Mouse (Mus musculus): Measurements from ENCODE around the gene Tas2r117. TPM values are rescaled to one million over a fixed set of nuclear protein-coding genes. Genes with fewer than 3 reads are reported as not detected.

Tas2r117 gene
- polyA plus RNA-seq (2014; fragmentation: Nextera tagmentation; extraction: Ambion mirVana), result not detected in 2 replicates

DNA sequence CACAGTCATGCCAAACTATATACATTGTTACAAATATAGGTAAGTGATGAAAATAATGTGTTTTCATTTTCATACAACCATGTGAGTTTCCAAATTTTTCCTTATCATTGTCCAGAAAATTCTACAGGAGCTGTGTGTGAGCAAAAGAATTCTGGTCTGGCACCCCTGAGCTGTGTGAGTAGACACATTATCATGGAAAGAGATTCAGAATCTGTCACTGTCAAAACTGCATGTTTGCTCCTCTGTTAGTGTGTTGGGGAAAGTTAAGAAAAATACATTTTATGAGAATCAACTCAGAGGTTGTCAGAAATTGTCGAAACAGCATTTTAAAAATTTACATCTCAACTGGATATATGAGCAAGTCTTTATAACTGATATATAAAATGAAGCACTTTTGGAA is at the start of gene Tas2r117:
Gene Tas2r117 (plus strand): TSS at position 301 of the 400 bp plus-strand sequence.
- ATAC-seq (replicated peaks; ENCODE audit: low FRiP score, low TSS enrichment, low read depth) (no peak), DNase-seq (ENCODE audit: low spot score) (no peak)
- 89% methylated on average over 1 of the region's 1 CpGs for WGBS
- no peak within 1 kb of the TSS for H3K4me3 ChIP-seq (ENCODE audit: low read depth, low read length)
- H3K9me3 ChIP-seq (ENCODE audit: control insufficient read depth, low read length), result no peaks in the 10 kb centered on the region
- no peaks in the 10 kb centered on the region for H3K36me3 ChIP-seq (ENCODE audit: control insufficient read depth, insufficient read depth, low read length)
- no peaks in the 10 kb centered on the region for H3K4me1 ChIP-seq (replicated peaks; ENCODE audit: control insufficient read depth, insufficient read depth, low read length)
- no peak within 1 kb of the TSS for H3K27ac ChIP-seq (ENCODE audit: low read depth)
- no peak within 1 kb of the TSS for H3K4me2 ChIP-seq (ENCODE audit: low read length)
- no peaks in the 10 kb centered on the region for H3K27me3 ChIP-seq (replicated peaks; ENCODE audit: control insufficient read depth, insufficient read depth, low read length)
- no peak within 1 kb of the TSS for H3K9ac ChIP-seq (ENCODE audit: low read length)

DNA sequence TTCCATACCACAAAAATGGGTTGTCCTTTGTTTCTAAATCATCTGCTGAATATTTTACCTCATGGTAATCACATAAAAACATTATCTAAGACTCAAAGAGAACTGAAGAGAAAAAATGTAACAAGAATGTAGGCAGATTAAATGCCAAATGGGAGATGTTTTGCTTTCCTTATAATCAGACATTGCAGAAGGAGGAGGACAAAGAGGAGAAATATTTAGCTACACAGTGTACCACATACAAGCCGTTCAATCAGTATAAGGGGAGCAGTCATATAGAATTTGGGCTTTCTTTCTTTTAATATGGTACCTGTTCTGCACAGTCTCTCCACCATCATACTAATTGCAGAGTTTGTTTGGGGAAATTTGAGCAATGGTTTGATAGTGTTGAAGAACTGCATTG is 48.2 kb upstream of the Tas2r117 start, which contains the start of gene Tas2r124:
Gene Tas2r124 (plus strand): TSS at position 301 of the 400 bp plus-strand sequence.
- Histone ChIP-seq H3K9me3 (ENCODE audit: control insufficient read depth, low read length) (no peaks in the 10 kb centered on the region), H3K27ac (ENCODE audit: low read depth) (no peak within 1 kb of the TSS), H3K27me3 (replicated peaks; ENCODE audit: control insufficient read depth, insufficient read depth, low read length) (no peaks in the 10 kb centered on the region), H3K36me3 (ENCODE audit: control insufficient read depth, insufficient read depth, low read length) (no peaks in the 10 kb centered on the region), H3K9ac (ENCODE audit: low read length) (no peak within 1 kb of the TSS), H3K4me1 (replicated peaks; ENCODE audit: control insufficient read depth, insufficient read depth, low read length) (no peaks in the 10 kb centered on the region), H3K4me2 (ENCODE audit: low read length) (no peak within 1 kb of the TSS), H3K4me3 (ENCODE audit: low read depth, low read length) (no peak within 1 kb of the TSS)
- WGBS, result 88% methylated on average over 1 of the region's 1 CpGs
- ATAC-seq (replicated peaks; ENCODE audit: low FRiP score, low TSS enrichment, low read depth) (no peak), DNase-seq (ENCODE audit: low spot score) (no peak)

DNA sequence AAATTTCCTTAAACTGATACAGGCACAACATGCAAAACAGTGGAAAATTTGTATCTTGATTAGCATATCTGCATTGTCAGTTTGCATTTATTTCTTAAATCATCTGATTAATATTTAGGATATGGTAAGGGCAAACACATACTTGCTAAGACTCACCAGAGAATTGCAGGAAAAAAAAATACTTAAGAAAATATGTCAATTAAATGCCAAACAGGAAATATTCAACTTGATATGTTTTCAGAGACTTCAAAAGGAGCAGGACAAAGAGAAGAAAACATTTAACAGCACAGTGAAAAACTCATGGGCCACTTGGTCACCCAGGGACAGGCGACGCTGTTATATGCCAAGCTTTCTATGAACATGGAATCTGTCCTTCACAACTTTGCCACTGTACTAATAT is 40.8 kb upstream of the Tas2r117 start, which contains the start of gene Tas2r102:
Gene Tas2r102 (plus strand): TSS at position 301 of the 400 bp plus-strand sequence.
- 91% methylated on average over 2 of the region's 2 CpGs for WGBS

DNA sequence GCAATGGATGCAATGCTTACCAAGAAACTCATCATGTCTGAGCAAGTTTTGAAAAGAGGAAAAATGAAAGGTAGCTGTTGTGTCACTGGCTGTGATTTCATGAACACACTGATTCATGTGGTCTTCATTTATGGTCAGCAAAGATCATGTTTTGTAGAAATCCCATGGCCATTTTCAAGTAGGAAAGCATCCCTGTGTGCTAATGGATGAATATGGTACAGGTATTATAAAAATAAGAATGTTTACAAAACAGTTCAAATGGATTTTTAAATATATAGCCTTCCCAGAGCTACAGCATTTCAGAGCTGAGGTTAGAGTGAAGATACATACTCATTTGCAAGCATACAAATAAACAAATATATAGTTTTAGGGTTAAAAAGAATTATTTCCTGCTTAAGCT is 24.6 kb upstream of the Tas2r117 start, which contains the start of gene Tas2r136:
Gene Tas2r136 (minus strand): TSS at position 101 of the 400 bp plus-strand sequence.
- DNase-seq (ENCODE audit: low spot score) (no peak), ATAC-seq (replicated peaks; ENCODE audit: low FRiP score, low TSS enrichment, low read depth) (no peak)
- H3K9me3 ChIP-seq (ENCODE audit: control insufficient read depth, low read length), result no peaks in the 10 kb centered on the region
- H3K9ac ChIP-seq (ENCODE audit: low read length), result no peak within 1 kb of the TSS
- no peak within 1 kb of the TSS for H3K27ac ChIP-seq (ENCODE audit: low read depth)
- no peaks in the 10 kb centered on the region for H3K4me1 ChIP-seq (replicated peaks; ENCODE audit: control insufficient read depth, insufficient read depth, low read length)
- H3K27me3 ChIP-seq (replicated peaks; ENCODE audit: control insufficient read depth, insufficient read depth, low read length), result no peaks in the 10 kb centered on the region
- H3K4me3 ChIP-seq (ENCODE audit: low read depth, low read length), result no peak within 1 kb of the TSS
- H3K4me2 ChIP-seq (ENCODE audit: low read length), result no peak within 1 kb of the TSS
- no peaks in the 10 kb centered on the region for H3K36me3 ChIP-seq (ENCODE audit: control insufficient read depth, insufficient read depth, low read length)

More for the DNA sequence above, 40.8 kb upstream of the Tas2r117 start, which contains the start of gene Tas2r102:
- no peaks in the 10 kb centered on the region for H3K9me3 ChIP-seq (ENCODE audit: control insufficient read depth, low read length)
- DNase-seq (ENCODE audit: low spot score) (no peak), ATAC-seq (replicated peaks; ENCODE audit: low FRiP score, low TSS enrichment, low read depth) (no peak)
- H3K27ac ChIP-seq (ENCODE audit: low read depth), result no peak within 1 kb of the TSS
- no peaks in the 10 kb centered on the region for H3K27me3 ChIP-seq (replicated peaks; ENCODE audit: control insufficient read depth, insufficient read depth, low read length)
- H3K4me2 ChIP-seq (ENCODE audit: low read length), result no peak within 1 kb of the TSS
- no peak within 1 kb of the TSS for H3K4me3 ChIP-seq (ENCODE audit: low read depth, low read length)
- H3K4me1 ChIP-seq (replicated peaks; ENCODE audit: control insufficient read depth, insufficient read depth, low read length), result no peaks in the 10 kb centered on the region
- no peak within 1 kb of the TSS for H3K9ac ChIP-seq (ENCODE audit: low read length)
- H3K36me3 ChIP-seq (ENCODE audit: control insufficient read depth, insufficient read depth, low read length), result no peaks in the 10 kb centered on the region

DNA sequence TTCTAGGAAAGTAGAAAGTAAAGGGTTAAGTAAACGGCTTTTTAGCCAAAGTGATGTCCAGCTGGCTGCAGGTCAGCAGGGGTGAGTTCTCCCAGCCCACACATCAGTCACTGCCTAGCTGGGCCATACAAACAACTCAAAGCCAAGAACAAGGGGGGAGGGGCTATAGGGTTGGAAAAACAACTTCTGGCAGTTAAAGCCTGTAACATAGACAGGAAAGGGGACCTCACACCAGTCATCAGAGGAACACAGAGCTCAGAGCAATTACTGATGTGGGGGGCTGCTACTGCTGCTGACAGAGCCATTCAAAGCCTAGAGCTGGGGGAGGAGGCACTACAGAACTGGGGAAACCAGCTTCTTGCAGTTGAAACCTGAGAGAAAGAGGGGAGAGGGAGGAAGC is 7.2 kb upstream of the Tas2r117 start:
- Histone ChIP-seq H3K9ac (ENCODE audit: low read length) (no peak overlapping the region), H3K36me3 (ENCODE audit: control insufficient read depth, insufficient read depth, low read length) (no peaks in the 10 kb centered on the region), H3K27me3 (replicated peaks; ENCODE audit: control insufficient read depth, insufficient read depth, low read length) (no peaks in the 10 kb centered on the region), H3K27ac (ENCODE audit: low read depth) (no peak overlapping the region), H3K4me2 (ENCODE audit: low read length) (no peak overlapping the region), H3K9me3 (ENCODE audit: control insufficient read depth, low read length) (peaks cover 7% of the 10 kb centered on the region; the same call in 1 of the 2 replicates), H3K4me3 (ENCODE audit: low read depth, low read length) (no peak overlapping the region), H3K4me1 (replicated peaks; ENCODE audit: control insufficient read depth, insufficient read depth, low read length) (no peaks in the 10 kb centered on the region)
- no peak for DNase-seq (ENCODE audit: low spot score)
- 21% methylated on average over 1 of the region's 1 CpGs for WGBS
- no peak for ATAC-seq (replicated peaks; ENCODE audit: low FRiP score, low TSS enrichment, low read depth)

DNA sequence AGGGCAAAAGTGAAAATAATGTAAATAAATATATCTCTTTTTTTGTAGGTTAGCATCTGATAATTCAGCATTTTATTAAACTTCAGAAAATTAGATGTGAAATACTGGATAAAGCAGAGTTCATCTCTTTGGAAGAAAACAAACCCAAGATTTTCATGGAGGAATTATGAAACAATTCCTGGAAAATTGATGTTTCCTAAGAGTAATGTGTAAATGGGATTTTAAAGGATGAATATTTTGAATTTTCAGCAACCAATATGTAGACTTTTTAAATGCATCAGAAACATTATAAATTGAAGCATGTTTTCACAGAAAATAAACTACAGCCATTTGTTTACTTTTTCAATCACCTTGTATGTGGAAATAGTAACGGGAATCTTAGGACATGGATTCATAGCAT is 44.2 kb downstream of the Tas2r117 start, which contains the start of gene Tas2r123:
Gene Tas2r123 (plus strand): TSS at position 301 of the 400 bp plus-strand sequence.
- Histone ChIP-seq H3K4me3 (ENCODE audit: low read depth, low read length) (no peak within 1 kb of the TSS), H3K27ac (ENCODE audit: low read depth) (no peak within 1 kb of the TSS), H3K9me3 (ENCODE audit: control insufficient read depth, low read length) (no peaks in the 10 kb centered on the region), H3K36me3 (ENCODE audit: control insufficient read depth, insufficient read depth, low read length) (no peaks in the 10 kb centered on the region), H3K4me2 (ENCODE audit: low read length) (no peak within 1 kb of the TSS), H3K27me3 (replicated peaks; ENCODE audit: control insufficient read depth, insufficient read depth, low read length) (no peaks in the 10 kb centered on the region), H3K4me1 (replicated peaks; ENCODE audit: control insufficient read depth, insufficient read depth, low read length) (no peaks in the 10 kb centered on the region), H3K9ac (ENCODE audit: low read length) (no peak within 1 kb of the TSS)
- no peak for ATAC-seq (replicated peaks; ENCODE audit: low FRiP score, low TSS enrichment, low read depth)
- DNase-seq (ENCODE audit: low spot score), result no peak
- WGBS, result 75% methylated on average over 1 of the region's 1 CpGs

Other genes with a start within 250 kb of the Tas2r117 start
- not detected in 2 replicates for gene Prh1, start 233.0 kb upstream of the Tas2r117 start, polyA plus RNA-seq (2014; fragmentation: Nextera tagmentation; extraction: Ambion mirVana)
- gene Prp2, start 206.9 kb upstream of the Tas2r117 start, polyA plus RNA-seq (2014; fragmentation: Nextera tagmentation; extraction: Ambion mirVana), result not detected in 2 replicates
- gene A630073D07Rik, start 151.3 kb upstream of the Tas2r117 start, polyA plus RNA-seq (2014; fragmentation: Nextera tagmentation; extraction: Ambion mirVana), result not detected in 2 replicates
- gene Tas2r120, start 145.9 kb upstream of the Tas2r117 start, polyA plus RNA-seq (2014; fragmentation: Nextera tagmentation; extraction: Ambion mirVana), result not detected in 2 replicates
- gene Tas2r121, start 101.8 kb upstream of the Tas2r117 start, polyA plus RNA-seq (2014; fragmentation: Nextera tagmentation; extraction: Ambion mirVana), result not detected in 2 replicates
- gene Tas2r122, start 90.9 kb upstream of the Tas2r117 start, polyA plus RNA-seq (2014; fragmentation: Nextera tagmentation; extraction: Ambion mirVana), result not detected in 2 replicates
- gene Tas2r115, start 64.8 kb upstream of the Tas2r117 start, polyA plus RNA-seq (2014; fragmentation: Nextera tagmentation; extraction: Ambion mirVana), result not detected in 2 replicates
- gene Tas2r124, start 48.1 kb upstream of the Tas2r117 start, polyA plus RNA-seq (2014; fragmentation: Nextera tagmentation; extraction: Ambion mirVana), result not detected in 2 replicates
- gene Tas2r102, start 40.7 kb upstream of the Tas2r117 start, polyA plus RNA-seq (2014; fragmentation: Nextera tagmentation; extraction: Ambion mirVana), result not detected in 2 replicates
- gene Tas2r136, start 24.7 kb upstream of the Tas2r117 start, polyA plus RNA-seq (2014; fragmentation: Nextera tagmentation; extraction: Ambion mirVana), result not detected in 2 replicates
- gene Tas2r123, start 44.3 kb downstream of the Tas2r117 start, polyA plus RNA-seq (2014; fragmentation: Nextera tagmentation; extraction: Ambion mirVana), result not detected in 2 replicates
- gene Tas2r116, start 52.6 kb downstream of the Tas2r117 start, polyA plus RNA-seq (2014; fragmentation: Nextera tagmentation; extraction: Ambion mirVana), result not detected in 2 replicates
- not detected in 2 replicates for gene Tas2r110, start 65.2 kb downstream of the Tas2r117 start, polyA plus RNA-seq (2014; fragmentation: Nextera tagmentation; extraction: Ambion mirVana)
- not detected in 2 replicates for gene Tas2r113, start 90.2 kb downstream of the Tas2r117 start, polyA plus RNA-seq (2014; fragmentation: Nextera tagmentation; extraction: Ambion mirVana)
- gene Tas2r125, start 106.8 kb downstream of the Tas2r117 start, polyA plus RNA-seq (2014; fragmentation: Nextera tagmentation; extraction: Ambion mirVana), result not detected in 2 replicates
- gene Tas2r129, start 148.3 kb downstream of the Tas2r117 start, polyA plus RNA-seq (2014; fragmentation: Nextera tagmentation; extraction: Ambion mirVana), result not detected in 2 replicates
- not detected in 2 replicates for gene Tas2r131, start 155.1 kb downstream of the Tas2r117 start, polyA plus RNA-seq (2014; fragmentation: Nextera tagmentation; extraction: Ambion mirVana)
- gene Tas2r109, start 178.1 kb downstream of the Tas2r117 start, polyA plus RNA-seq (2014; fragmentation: Nextera tagmentation; extraction: Ambion mirVana), result not detected in 2 replicates
- gene Tas2r103, start 234.3 kb downstream of the Tas2r117 start, polyA plus RNA-seq (2014; fragmentation: Nextera tagmentation; extraction: Ambion mirVana), result not detected in 2 replicates

Data from intestine, embryonic 14.5 days (tissue).